ENCODE assay signal across 23 mouse cellular contexts in the genomic region with DNA sequence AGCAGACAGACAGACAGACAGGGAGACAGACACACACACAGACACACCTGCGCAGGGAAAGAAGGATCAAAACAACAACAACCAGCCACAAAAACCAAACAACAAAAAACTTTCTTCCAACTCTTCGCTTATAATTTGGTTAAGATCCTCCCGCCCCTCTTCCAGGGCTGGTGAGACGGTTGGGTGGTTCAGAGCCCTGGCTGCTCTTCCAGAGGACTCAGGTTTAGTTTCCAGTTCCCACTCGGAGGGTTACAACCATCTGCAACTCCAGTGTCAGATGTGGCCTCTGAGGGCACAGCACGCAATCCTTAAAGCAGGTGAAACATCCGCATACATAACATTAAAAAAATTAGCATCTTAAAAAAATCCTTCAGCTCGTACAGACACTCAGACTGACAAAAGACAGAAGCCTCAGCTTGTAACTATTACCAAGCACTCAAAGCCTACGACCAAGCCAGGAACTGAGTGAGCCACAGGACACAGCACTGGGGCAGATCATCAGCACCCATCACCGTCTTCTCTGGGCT. TPM values are rescaled to one million over a fixed set of nuclear protein-coding genes. Genes with fewer than 3 reads are reported as not detected.
A peak's percentile ranks its signal among the peaks of the same experiment; 100 is the strongest.
DNase-seq lines count a peak whose midpoint lies in the region; ATAC-seq and TF ChIP-seq lines count a peak whose summit lies in the region.
"Had no signal": no experiment of that assay in that cellular context is flagged by ENCODE, and none has a peak within 500 bp of the region (broad histone marks: within the 10 kb centered on the region; RNA-seq: fewer than 3 reads in every experiment).

No protein-coding gene starts in this region.

- no peak for DNase-seq in heart, adult 2 months
- no peak for DNase-seq in heart, adult 11 months
- DNase-seq in lung, adult 18-20 months, result no peak
- no peak for DNase-seq in kidney, postnatal 0 days (ENCODE audit: low spot score)
- no peak for DNase-seq in liver, postnatal 0 days
- no peak for DNase-seq in layer of hippocampus, postnatal 36 days
- DNase-seq in layer of hippocampus, postnatal 14 days (ENCODE audit: low spot score in 2 of 2), result no peak
- DNase-seq: adrenal gland, adult 8-10 months; B cell, adult 2 months; cerebellum, adult 18-20 months; cerebellum, postnatal 36 days; gastrocnemius, postnatal 25 days; thymus, postnatal 25 days had no signal

- H3K36me3 ChIP-seq in heart, adult 2 months (ENCODE audit: control insufficient read depth, insufficient read depth, low read length), result peaks cover 2% of the 10 kb centered on the region; the same call in 1 of the 2 replicates
- peaks cover 24% of the 10 kb centered on the region for H3K36me3 ChIP-seq in lung, embryonic 15.5 days
- H3K36me3 ChIP-seq in kidney, postnatal 0 days (ENCODE audit: insufficient read depth, low read length), result peaks cover 13% of the 10 kb centered on the region; the same call in 1 of the 2 replicates
- peaks cover 28% of the 10 kb centered on the region for H3K36me3 ChIP-seq in liver, postnatal 0 days (replicated peaks; ENCODE audit: insufficient read depth, low read length)

- H3K4me2 ChIP-seq in lung, embryonic 15.5 days, result no peak overlapping the region
- no peak overlapping the region for H3K4me2 ChIP-seq in kidney, postnatal 0 days (ENCODE audit: low read length)
- peak overlapping the region; percentile 18; the same call in 1 of the 2 replicates for H3K4me2 ChIP-seq in liver, postnatal 0 days (ENCODE audit: low read depth, low read length)
- H3K4me2 ChIP-seq: midbrain, embryonic 12.5 days had no signal

- H3K4me3 ChIP-seq in heart, adult 2 months, result no peak overlapping the region
- no peak overlapping the region for H3K4me3 ChIP-seq in lung, embryonic 15.5 days
- H3K4me3 ChIP-seq in kidney, postnatal 0 days (replicated peaks; ENCODE audit: low read depth, low read length), result no peak overlapping the region
- no peak overlapping the region for H3K4me3 ChIP-seq in liver, postnatal 0 days (ENCODE audit: low read depth, low read length)
- H3K4me3 ChIP-seq: hindbrain, embryonic 10.5 days; midbrain, embryonic 12.5 days had no signal

- H3K4me1 ChIP-seq in heart, adult 2 months (ENCODE audit: control insufficient read depth, insufficient read depth, low read length), result peaks cover 34% of the 10 kb centered on the region
- peaks cover 50% of the 10 kb centered on the region for H3K4me1 ChIP-seq in lung, embryonic 15.5 days
- H3K4me1 ChIP-seq in kidney, postnatal 0 days (replicated peaks; ENCODE audit: insufficient read depth, low read length), result peaks cover 33% of the 10 kb centered on the region
- H3K4me1 ChIP-seq in liver, postnatal 0 days (ENCODE audit: insufficient read depth), result peaks cover 46% of the 10 kb centered on the region

- no peaks in the 10 kb centered on the region for H3K27me3 ChIP-seq in heart, adult 2 months (ENCODE audit: control insufficient read depth, insufficient read depth, low read length)
- no peaks in the 10 kb centered on the region for H3K27me3 ChIP-seq in lung, embryonic 15.5 days
- H3K27me3 ChIP-seq in kidney, postnatal 0 days (ENCODE audit: insufficient read depth, low read length), result no peaks in the 10 kb centered on the region
- H3K27me3 ChIP-seq in liver, postnatal 0 days (ENCODE audit: insufficient read depth, low read length), result no peaks in the 10 kb centered on the region
- H3K27me3 ChIP-seq: midbrain, embryonic 12.5 days had no signal

- H3K79me2 ChIP-seq in heart, adult 2 months (replicated peaks; ENCODE audit: control insufficient read depth, insufficient read depth, low read length), result no peaks in the 10 kb centered on the region; the same call in 1 of the 2 replicates

- intact Hi-C loops in heart, adult 2 months (cut with DNase I), result no loop called here

- no peak for TF ChIP-seq CTCF in heart, adult 2 months (IDR thresholded peaks at IDR 0.05)
- TF ChIP-seq CTCF in kidney, postnatal 0 days (IDR thresholded peaks at IDR 0.05; ENCODE audit: low read depth), result no peak
- no peak for TF ChIP-seq CTCF in liver, postnatal 0 days (IDR thresholded peaks at IDR 0.05; ENCODE audit: low read depth)

- no peak overlapping the region for H3K9ac ChIP-seq in heart, adult 2 months (ENCODE audit: low read depth, low read length)
- H3K9ac ChIP-seq in lung, embryonic 15.5 days, result no peak overlapping the region
- H3K9ac ChIP-seq in kidney, postnatal 0 days (ENCODE audit: low read depth, low read length), result no peak overlapping the region
- H3K9ac ChIP-seq in liver, postnatal 0 days (replicated peaks), result no peak overlapping the region
- H3K9ac ChIP-seq: midbrain, embryonic 12.5 days had no signal

- no peak for TF ChIP-seq EP300 in heart, adult 2 months (IDR thresholded peaks at IDR 0.05; ENCODE audit: insufficient read depth, low read depth, low read length)
- TF ChIP-seq EP300 in liver, postnatal 0 days (IDR thresholded peaks at IDR 0.05; ENCODE audit: low read depth), result no peak

- ATAC-seq in lung, embryonic 15.5 days (ENCODE audit: borderline replicate concordance, extremely low read depth, low FRiP score, low TSS enrichment), result no peak
- no peak for ATAC-seq in kidney, postnatal 0 days (replicated peaks; ENCODE audit: low FRiP score, low read depth)
- no peak for ATAC-seq in liver, postnatal 0 days

- peak overlapping the region; percentile 94; the same call in 1 of the 2 replicates for H3K27ac ChIP-seq in heart, adult 2 months
- H3K27ac ChIP-seq in lung, embryonic 15.5 days, result peak overlapping the region; percentile 93; the same call in 1 of the 2 replicates
- H3K27ac ChIP-seq in kidney, postnatal 0 days, result 0 out of 2 replicates have a peak overlapping the region, but pooled peaks have one; percentile 85
- H3K27ac ChIP-seq in liver, postnatal 0 days (ENCODE audit: low read depth), result peak overlapping the region; percentile 16

- WGBS in heart, adult 2 months, result 84% methylated on average over 10 of the region's 10 CpGs
- 82% methylated on average over 10 of the region's 10 CpGs for WGBS in lung, embryonic 15.5 days
- 65% methylated on average over 10 of the region's 10 CpGs for WGBS in kidney, postnatal 0 days
- 85% methylated on average over 10 of the region's 10 CpGs for WGBS in liver, postnatal 0 days (ENCODE audit: insufficient replicate concordance)

- no peaks in the 10 kb centered on the region for H3K9me3 ChIP-seq in lung, embryonic 15.5 days
- no peaks in the 10 kb centered on the region for H3K9me3 ChIP-seq in kidney, postnatal 0 days (replicated peaks; ENCODE audit: low read length)
- H3K9me3 ChIP-seq in liver, postnatal 0 days (ENCODE audit: low read length), result no peaks in the 10 kb centered on the region
- H3K9me3 ChIP-seq: G1E; hindbrain, embryonic 10.5 days; midbrain, embryonic 12.5 days had no signal

- TF ChIP-seq POLR2A in heart, adult 2 months (IDR thresholded peaks at IDR 0.05; ENCODE audit: insufficient read depth, low read depth, low read length), result no peak

RNA-seq across cellular contexts. Expression of gene Ssh1, which starts 22.2 kb away (rescaled TPM):
- total RNA-seq in heart, adult 2 months (2021), result 10 to 100 TPM; 13.4 to 15.2 TPM
- 7.4 and 9.8 TPM in 2 replicates for polyA plus RNA-seq in heart, adult 2 months (2012; rRNA removed)
- 15.7 and 16.6 TPM in 2 replicates for polyA plus RNA-seq in lung, embryonic 15.5 days (2015; fragmentation: Nextera tagmentation; extraction: Ambion mirVana)
- polyA plus RNA-seq in kidney, postnatal 0 days (2015; fragmentation: Nextera tagmentation; extraction: Ambion mirVana), result 9.9 and 10.0 TPM in 2 replicates
- polyA plus RNA-seq in liver, postnatal 0 days (2015; fragmentation: Nextera tagmentation; extraction: Ambion mirVana), result 3.7 and 4.3 TPM in 2 replicates
- 10 to 100 TPM; 27.9 to 30.9 TPM for total RNA-seq in layer of hippocampus, postnatal 36 days (2021)
- 10 to 100 TPM; 23.8 to 25.2 TPM for total RNA-seq in layer of hippocampus, postnatal 14 days (2021)

RNA-seq across cellular contexts. Expression of gene Dao, which starts 32.0 kb away (rescaled TPM):
- total RNA-seq in heart, adult 2 months (2021), result not detected
- polyA plus RNA-seq in heart, adult 2 months (2012; rRNA removed), result not detected in 2 replicates
- not detected in 2 replicates for polyA plus RNA-seq in lung, embryonic 15.5 days (2015; fragmentation: Nextera tagmentation; extraction: Ambion mirVana)
- 35.3 and 42.7 TPM in 2 replicates for polyA plus RNA-seq in kidney, postnatal 0 days (2015; fragmentation: Nextera tagmentation; extraction: Ambion mirVana)
- polyA plus RNA-seq in liver, postnatal 0 days (2015; fragmentation: Nextera tagmentation; extraction: Ambion mirVana), result not detected in 2 replicates
- under 1 TPM; 0.22 to 0.28 TPM for total RNA-seq in layer of hippocampus, postnatal 36 days (2021)
- total RNA-seq in layer of hippocampus, postnatal 14 days (2021), result not detected
- total RNA-seq: adrenal gland, adult 8-10 months; G1E; gastrocnemius, postnatal 25 days; left cerebral cortex, adult 18-20 months had no signal
- polyA plus RNA-seq: brain, embryonic 14.5 days; G1E; heart, embryonic 14.5 days; hindbrain, embryonic 10.5 days; limb, embryonic 11.5 days; lung, embryonic 16.5 days; midbrain, embryonic 12.5 days; neural tube, embryonic 14.5 days had no signal

Comparison
In these comparisons a context has a peak if more than half of its experiments do, and no peak if none do; other contexts are left out.
1. H3K27ac ChIP-seq: peak in every context shown above with its lines; median percentile 94 in heart, adult 2 months; 93 in lung, embryonic 15.5 days; 85 in kidney, postnatal 0 days; 16 in liver, postnatal 0 days.
2. RNA of gene Dao, which starts 32.0 kb away (polyA plus RNA-seq): 35.3 to 42.7 TPM in kidney, postnatal 0 days; not detected in heart, adult 2 months, not detected in lung, embryonic 15.5 days and not detected in liver, postnatal 0 days; every median in the first group is over 10 times any median in the second.